Mouse (Mus musculus) intestine, postnatal 0 days (tissue): ENCODE results near the gene Sphk1. TPM values are rescaled to one million over a fixed set of nuclear protein-coding genes. Genes with fewer than 3 reads are reported as not detected.

Source experiments
- ATAC-seq: fragments of 200-750 bp; cut with Nextera tagmentation; 2 replicates; pipeline ENCODE4 v1.8.0; 2017; ENCODE audit warnings: mild to moderate bottlenecking, moderate TSS enrichment, moderate library complexity
- H3K27ac ChIP-seq: fragments of 300-500 bp; sonication (generic); 2 replicates; pipeline ENCODE4 v1.5.1; 2014; ENCODE audit warnings: mild to moderate bottlenecking, low read depth, low read length, moderate library complexity
- H3K27me3 ChIP-seq: fragments of 300-500 bp; sonication (generic); replicated peaks from 2 replicates; pipeline ENCODE4 v1.6.1; 2014; ENCODE audit warnings: low read length, mixed read lengths; ENCODE audit not compliant: control insufficient read depth, insufficient read depth
- H3K36me3 ChIP-seq: fragments of 300-500 bp; sonication (generic); 2 replicates; pipeline ENCODE4 v1.6.1; 2014; ENCODE audit warnings: mild to moderate bottlenecking, moderate library complexity; ENCODE audit not compliant: control insufficient read depth, insufficient read depth
- H3K4me1 ChIP-seq: fragments of 300-500 bp; sonication (generic); replicated peaks from 2 replicates; pipeline ENCODE4 v1.6.1; 2014; ENCODE audit warnings: antibody characterized with exemption, low read length, mixed read lengths; ENCODE audit not compliant: control insufficient read depth, insufficient read depth
- H3K4me2 ChIP-seq: fragments of 300-500 bp; sonication (generic); replicated peaks from 2 replicates; pipeline ENCODE4 v1.6.1; 2014; ENCODE audit warnings: low read depth, mild to moderate bottlenecking, moderate library complexity
- H3K4me3 ChIP-seq: fragments of 300-500 bp; sonication (generic); 2 replicates; pipeline ENCODE4 v1.5.1; 2014; ENCODE audit warnings: low read depth, low read length
- H3K9ac ChIP-seq: fragments of 300-500 bp; sonication (generic); 2 replicates; pipeline ENCODE4 v1.6.1; 2014; ENCODE audit warnings: mild to moderate bottlenecking, low read depth, low read length
- H3K9me3 ChIP-seq: fragments of 300-500 bp; sonication (generic); 2 replicates; pipeline ENCODE4 v1.6.1; 2016; ENCODE audit warnings: mixed run types; ENCODE audit not compliant: control insufficient read depth
- CTCF ChIP-seq: sonication (generic); IDR thresholded peaks from 2 replicates; pipeline ENCODE4 v1.5.1; 2016; ENCODE audit warnings: low read depth, mild to moderate bottlenecking, control low read depth, antibody characterized with exemption, moderate library complexity
- WGBS: fragments of 180-500 bp; shearing (Covaris S2); extraction: QIAGEN DNeasy Blood & Tissue Kit; methylation state at CpG from one replicate; pipeline ENCODE4 v1.1.7; 2014; 5-methylcytosine and 5-hydroxymethylcytosine counted together
- polyA plus RNA-seq: library from polyadenylated mRNA; unstranded; fragments of >200 nt; fragmentation: Nextera tagmentation; extraction: Ambion mirVana; gene quantifications from 2 replicates; pipeline ENCODE4 v1.2.1, GENCODE M21; 2015

Gene Sphk1
- polyA plus RNA-seq, 1 experiment from 2014 or later: 2.5 TPM

GRCm38 (mm10) chr11:116554171-116554878, 23.6 kb downstream of the Sphk1 start:
- Histone ChIP-seq H3K4me2 (no peak overlapping the region), H3K36me3 (no peaks in the 10 kb centered on the region), H3K4me1 (no peaks in the 10 kb centered on the region), H3K27me3 (0 out of 2 replicates have a peak, but pooled peaks cover 4% of the 10 kb centered on the region), H3K9ac (no peak overlapping the region), H3K27ac (no peak overlapping the region), H3K4me3 (no peak overlapping the region), H3K9me3 (no peaks in the 10 kb centered on the region)
- peak; percentile 87 for TF ChIP-seq CTCF
- ATAC-seq: no peak
- 33% methylated on average over 12 of the region's 12 CpGs for WGBS

GRCm38 (mm10) chr11:116555572-116555971, 24.8 kb downstream of the Sphk1 start:
- no peak for TF ChIP-seq CTCF
- no peak for ATAC-seq
- Histone ChIP-seq H3K4me3 (no peak overlapping the region), H3K36me3 (no peaks in the 10 kb centered on the region), H3K4me2 (no peak overlapping the region), H3K9ac (no peak overlapping the region), H3K9me3 (no peaks in the 10 kb centered on the region), H3K27ac (no peak overlapping the region), H3K4me1 (no peaks in the 10 kb centered on the region), H3K27me3 (0 out of 2 replicates have a peak, but pooled peaks cover 4% of the 10 kb centered on the region)
- 40% methylated on average over 1 of the region's 1 CpGs for WGBS

GRCm38 (mm10) chr11:116556308-116556707, 25.6 kb downstream of the Sphk1 start:
- no peak for ATAC-seq
- Histone ChIP-seq H3K36me3 (no peaks in the 10 kb centered on the region), H3K9ac (no peak overlapping the region), H3K4me1 (no peaks in the 10 kb centered on the region), H3K27me3 (0 out of 2 replicates have a peak, but pooled peaks cover 4% of the 10 kb centered on the region), H3K4me3 (no peak overlapping the region), H3K9me3 (no peaks in the 10 kb centered on the region), H3K27ac (no peak overlapping the region), H3K4me2 (no peak overlapping the region)
- no peak for TF ChIP-seq CTCF
- 55% methylated on average over 6 of the region's 6 CpGs for WGBS

GRCm38 (mm10) chr11:116565283-116566041, 34.7 kb downstream of the Sphk1 start:
- no peak for TF ChIP-seq CTCF
- peak; percentile 68 for ATAC-seq
- no peak overlapping the region for H3K4me2 ChIP-seq

GRCm38 (mm10) chr11:116567531-116567930, 36.8 kb downstream of the Sphk1 start:
- Histone ChIP-seq H3K9me3 (no peaks in the 10 kb centered on the region), H3K36me3 (no peaks in the 10 kb centered on the region), H3K4me1 (peaks cover 4% of the 10 kb centered on the region), H3K9ac (no peak overlapping the region), H3K27me3 (no peaks in the 10 kb centered on the region), H3K4me2 (no peak overlapping the region), H3K4me3 (no peak overlapping the region), H3K27ac (no peak overlapping the region)
- WGBS: 89% methylated on average over 8 of the region's 8 CpGs
- no peak for TF ChIP-seq CTCF
- no peak for ATAC-seq

More at GRCm38 (mm10) chr11:116565283-116566041, 34.7 kb downstream of the Sphk1 start:
- 41% methylated on average over 7 of the region's 7 CpGs for WGBS
- Histone ChIP-seq H3K4me3 (no peak overlapping the region), H3K9me3 (no peaks in the 10 kb centered on the region), H3K36me3 (no peaks in the 10 kb centered on the region), H3K4me1 (peaks cover 4% of the 10 kb centered on the region), H3K27me3 (no peaks in the 10 kb centered on the region), H3K27ac (no peak overlapping the region), H3K9ac (no peak overlapping the region)

GRCm38 (mm10) chr11:116570821-116571220, 40.1 kb downstream of the Sphk1 start:
- H3K4me2 ChIP-seq: no peak overlapping the region
- H3K9ac ChIP-seq: no peak overlapping the region
- no peak overlapping the region for H3K27ac ChIP-seq
- H3K4me3 ChIP-seq: no peak overlapping the region
- no peaks in the 10 kb centered on the region for H3K4me1 ChIP-seq
- ATAC-seq: no peak
- H3K9me3 ChIP-seq: no peaks in the 10 kb centered on the region
- no peaks in the 10 kb centered on the region for H3K27me3 ChIP-seq
- no peak for TF ChIP-seq CTCF
- H3K36me3 ChIP-seq: no peaks in the 10 kb centered on the region
- WGBS: 83% methylated on average over 7 of the region's 7 CpGs
